Mouse (Mus musculus): ENCODE results near the gene Rad51b.
A peak's percentile ranks its signal among the peaks of the same experiment; 100 is the strongest.

Gene Rad51b

GRCm38 (mm10) chr12:79812838-79813563, 515.9 kb downstream of the Rad51b start:
- DNase-seq = no peak

- DNase-seq = no peak
These were observed 516.7 kb downstream of the Rad51b start for GRCm38 (mm10) chr12:79813566-79814305.

GRCm38 (mm10) chr12:79814312-79815091, 517.4 kb downstream of the Rad51b start:
- no peak for DNase-seq

- DNase-seq = no peak
These were observed 519.2 kb downstream of the Rad51b start for GRCm38 (mm10) chr12:79816241-79816640.

- no peak for DNase-seq
These were observed 523.3 kb downstream of the Rad51b start for GRCm38 (mm10) chr12:79820228-79820958.

- peak; percentile 50 to 55 for DNase-seq
These were observed 524.8 kb downstream of the Rad51b start for GRCm38 (mm10) chr12:79821901-79822300.

GRCm38 (mm10) chr12:79822401-79822800, 525.3 kb downstream of the Rad51b start:
- DNase-seq = no peak

- DNase-seq = no peak
These were observed 528.8 kb downstream of the Rad51b start for GRCm38 (mm10) chr12:79825922-79826321.

GRCm38 (mm10) chr12:79827233-79827692, 530.2 kb downstream of the Rad51b start:
- DNase-seq = no peak

GRCm38 (mm10) chr12:79827735-79828134, 530.7 kb downstream of the Rad51b start:
- DNase-seq = no peak

- DNase-seq = no peak
These were observed 533.6 kb downstream of the Rad51b start for GRCm38 (mm10) chr12:79830686-79831085.

GRCm38 (mm10) chr12:79832611-79833010, 535.5 kb downstream of the Rad51b start:
- no peak for DNase-seq

GRCm38 (mm10) chr12:79835521-79835920, 538.4 kb downstream of the Rad51b start:
- no peak for DNase-seq

GRCm38 (mm10) chr12:79838181-79838961, 541.3 kb downstream of the Rad51b start:
- DNase-seq = peak; percentile 72 to 85

GRCm38 (mm10) chr12:79839096-79839941, 542.2 kb downstream of the Rad51b start:
- DNase-seq = no peak

- DNase-seq = no peak
These were observed 543.4 kb downstream of the Rad51b start for GRCm38 (mm10) chr12:79840465-79840864.

- no peak for DNase-seq
These were observed 544.2 kb downstream of the Rad51b start for GRCm38 (mm10) chr12:79841248-79841647.

GRCm38 (mm10) chr12:79842319-79842718, 545.2 kb downstream of the Rad51b start:
- DNase-seq = peak in 1 of 2 experiments; percentile 30

- DNase-seq = no peak
These were observed 545.9 kb downstream of the Rad51b start for GRCm38 (mm10) chr12:79843002-79843401.

GRCm38 (mm10) chr12:79843496-79843895, 546.4 kb downstream of the Rad51b start:
- no peak for DNase-seq

Measured in kidney, postnatal 36 days (tissue).